Mouse (Mus musculus) stomach, embryonic 14.5 days (tissue): Measurements from ENCODE around the gene Gapvd1. TPM values are rescaled to one million over a fixed set of nuclear protein-coding genes. Genes with fewer than 3 reads are reported as not detected.

ENCODE experiments used
- ATAC-seq: fragments of 200-750 bp; cut with Nextera tagmentation; 2 replicates; pipeline ENCODE4 v1.8.0; 2017; ENCODE audit warnings: low read depth, moderate TSS enrichment; ENCODE audit not compliant: insufficient number of reproducible peaks, insufficient read depth, low FRiP score
- H3K27ac ChIP-seq: fragments of 300-500 bp; sonication (generic); 2 replicates; pipeline ENCODE4 v1.5.1; 2014; ENCODE audit warnings: mild to moderate bottlenecking, low read length, moderate library complexity, mixed read lengths
- H3K27me3 ChIP-seq: fragments of 300-500 bp; sonication (generic); 2 replicates; pipeline ENCODE4 v1.6.1; 2014; ENCODE audit warnings: low read length, control low read depth, mixed read lengths; ENCODE audit not compliant: control insufficient read depth, insufficient read depth
- H3K36me3 ChIP-seq: fragments of 300-500 bp; sonication (generic); 2 replicates; pipeline ENCODE4 v1.6.1; 2014; ENCODE audit warnings: mild to moderate bottlenecking, control low read depth, low read length, moderate library complexity, mixed read lengths; ENCODE audit not compliant: control insufficient read depth, insufficient read depth
- H3K4me1 ChIP-seq: fragments of 300-500 bp; sonication (generic); 2 replicates; pipeline ENCODE4 v1.6.1; 2014; ENCODE audit warnings: low read length, control low read depth, mixed read lengths; ENCODE audit not compliant: control insufficient read depth, insufficient read depth
- H3K4me2 ChIP-seq: fragments of 300-500 bp; sonication (generic); replicated peaks from 2 replicates; pipeline ENCODE4 v1.6.1; 2014; ENCODE audit warnings: low read depth, low read length, control low read depth
- H3K4me3 ChIP-seq: fragments of 300-500 bp; sonication (generic); 2 replicates; pipeline ENCODE4 v1.5.1; 2014; ENCODE audit warnings: low read depth, low read length, control low read depth
- H3K9ac ChIP-seq: fragments of 300-500 bp; sonication (generic); replicated peaks from 2 replicates; pipeline ENCODE4 v1.6.1; 2014; ENCODE audit warnings: low read depth, mild to moderate bottlenecking, control low read depth, low read length, moderate library complexity, mixed read lengths
- H3K9me3 ChIP-seq: fragments of 300-500 bp; sonication (generic); 2 replicates; pipeline ENCODE4 v1.6.1; 2016; ENCODE audit warnings: low read depth, low read length, control low read depth; ENCODE audit not compliant: control insufficient read depth
- WGBS: fragments of 180-500 bp; shearing (Covaris S2); extraction: QIAGEN DNeasy Blood & Tissue Kit; methylation state at CpG from one replicate; pipeline ENCODE4 v1.1.7; 2014; 5-methylcytosine and 5-hydroxymethylcytosine counted together
- polyA plus RNA-seq: library from polyadenylated mRNA; unstranded; fragments of >200 nt; fragmentation: Nextera tagmentation; extraction: Ambion mirVana; gene quantifications from 2 replicates; pipeline ENCODE4 v1.2.1, GENCODE M21; 2014

The Gapvd1 gene
- polyA plus RNA-seq, 1 experiment from 2014 or later, result 95.2 TPM

- H3K27me3 ChIP-seq, result no peaks in the 10 kb centered on the region
- H3K4me2 ChIP-seq, result peak overlapping the region; percentile 64
- H3K9ac ChIP-seq, result no peak overlapping the region
- WGBS, result 91% methylated on average over 6 of the region's 6 CpGs
- H3K27ac ChIP-seq, result no peak overlapping the region
- ATAC-seq, result no peak
- peak overlapping the region; percentile 98 for H3K4me3 ChIP-seq
- peaks cover 64% of the 10 kb centered on the region for H3K36me3 ChIP-seq
- H3K4me1 ChIP-seq, result peaks cover 34% of the 10 kb centered on the region
- no peaks in the 10 kb centered on the region for H3K9me3 ChIP-seq
These were observed 19.5 kb upstream of the Gapvd1 start for GRCm38 (mm10) chr2:34774493-34774892.

- H3K4me2 ChIP-seq, result peak overlapping the region; percentile 64
- H3K27ac ChIP-seq, result no peak overlapping the region
- H3K4me3 ChIP-seq, result peak overlapping the region; percentile 98
- H3K4me1 ChIP-seq, result peaks cover 34% of the 10 kb centered on the region
- H3K9me3 ChIP-seq, result no peaks in the 10 kb centered on the region
- WGBS, result 84% methylated on average over 4 of the region's 4 CpGs
- no peaks in the 10 kb centered on the region for H3K27me3 ChIP-seq
- no peak for ATAC-seq
- peaks cover 56% of the 10 kb centered on the region for H3K36me3 ChIP-seq
- H3K9ac ChIP-seq, result peak overlapping the region; percentile 25; the same call in 1 of the 2 replicates
These were observed 18.6 kb upstream of the Gapvd1 start for GRCm38 (mm10) chr2:34773673-34774072.

GRCm38 (mm10) chr2:34772252-34773235 is 17.5 kb upstream of the Gapvd1 start:
- no peak; the same call in 1 of the 2 replicates for ATAC-seq
- Histone ChIP-seq H3K36me3 (peaks cover 45% of the 10 kb centered on the region), H3K4me3 (peak overlapping the region; percentile 98), H3K27me3 (no peaks in the 10 kb centered on the region), H3K4me2 (peak overlapping the region; percentile 64), H3K4me1 (peaks cover 34% of the 10 kb centered on the region), H3K27ac (peak overlapping the region; percentile 91), H3K9me3 (no peaks in the 10 kb centered on the region), H3K9ac (peak overlapping the region; percentile 99)
- 3% methylated on average over 50 of the region's 50 CpGs for WGBS

GRCm38 (mm10) chr2:34771368-34772226 is 16.6 kb upstream of the Gapvd1 start, which contains the start of gene Hspa5:
Gene Hspa5, plus strand, starts transcription at chr2:34771970.
- peaks cover 36% of the 10 kb centered on the region for H3K36me3 ChIP-seq
- peak; percentile 99 for ATAC-seq
- no peaks in the 10 kb centered on the region for H3K27me3 ChIP-seq
- WGBS, result under 1% methylated on average over 59 of the region's 60 CpGs
- peak within 1 kb of the TSS; percentile 91 for H3K27ac ChIP-seq
- peak within 1 kb of the TSS; percentile 99 for H3K9ac ChIP-seq
- H3K9me3 ChIP-seq, result no peaks in the 10 kb centered on the region
- peaks cover 34% of the 10 kb centered on the region for H3K4me1 ChIP-seq
- H3K4me2 ChIP-seq, result peak within 1 kb of the TSS; percentile 74
- peak within 1 kb of the TSS; percentile 98 for H3K4me3 ChIP-seq

GRCm38 (mm10) chr2:34770951-34771350 is 15.9 kb upstream of the Gapvd1 start:
- peak overlapping the region; percentile 62 for H3K27ac ChIP-seq
- peak overlapping the region; percentile 74 for H3K4me2 ChIP-seq
- no peaks in the 10 kb centered on the region for H3K27me3 ChIP-seq
- H3K9ac ChIP-seq, result peak overlapping the region; percentile 67
- H3K9me3 ChIP-seq, result no peaks in the 10 kb centered on the region
- 2% methylated on average over 6 of the region's 6 CpGs for WGBS
- H3K36me3 ChIP-seq, result peaks cover 29% of the 10 kb centered on the region
- H3K4me1 ChIP-seq, result peaks cover 33% of the 10 kb centered on the region
- ATAC-seq, result no peak
- peak overlapping the region; percentile 98 for H3K4me3 ChIP-seq

GRCm38 (mm10) chr2:34770049-34770448 is 15.0 kb upstream of the Gapvd1 start:
- H3K4me1 ChIP-seq, result peaks cover 26% of the 10 kb centered on the region
- H3K36me3 ChIP-seq, result peaks cover 21% of the 10 kb centered on the region
- H3K27ac ChIP-seq, result no peak overlapping the region
- WGBS, result 88% methylated on average over 2 of the region's 2 CpGs
- 0 out of 2 replicates have a peak overlapping the region, but pooled peaks have one; percentile 98 for H3K4me3 ChIP-seq
- no peaks in the 10 kb centered on the region for H3K9me3 ChIP-seq
- H3K9ac ChIP-seq, result no peak overlapping the region
- peak overlapping the region; percentile 74; the same call in 1 of the 2 replicates for H3K4me2 ChIP-seq
- H3K27me3 ChIP-seq, result no peaks in the 10 kb centered on the region
- no peak for ATAC-seq

- H3K4me3 ChIP-seq, result no peak overlapping the region
- no peak overlapping the region for H3K27ac ChIP-seq
- no peak overlapping the region for H3K9ac ChIP-seq
- H3K4me1 ChIP-seq, result no peaks in the 10 kb centered on the region
- no peak for ATAC-seq
- no peak overlapping the region for H3K4me2 ChIP-seq
- no peaks in the 10 kb centered on the region for H3K36me3 ChIP-seq
- no peaks in the 10 kb centered on the region for H3K9me3 ChIP-seq
- no peaks in the 10 kb centered on the region for H3K27me3 ChIP-seq
- WGBS, result 75% methylated on average over 12 of the region's 12 CpGs
These were observed 9.8 kb upstream of the Gapvd1 start for GRCm38 (mm10) chr2:34764801-34765200.

GRCm38 (mm10) chr2:34762872-34763271 is 7.8 kb upstream of the Gapvd1 start:
- H3K36me3 ChIP-seq, result no peaks in the 10 kb centered on the region
- H3K27me3 ChIP-seq, result no peaks in the 10 kb centered on the region
- WGBS, result 61% methylated on average over 2 of the region's 2 CpGs
- H3K27ac ChIP-seq, result no peak overlapping the region
- H3K4me1 ChIP-seq, result no peaks in the 10 kb centered on the region
- H3K9ac ChIP-seq, result no peak overlapping the region
- H3K9me3 ChIP-seq, result no peaks in the 10 kb centered on the region
- ATAC-seq, result no peak
- no peak overlapping the region for H3K4me3 ChIP-seq
- no peak overlapping the region for H3K4me2 ChIP-seq
